Mouse (Mus musculus) large intestine, adult 2 months (tissue): ENCODE results near the gene Olfr66. TPM values are rescaled to one million over a fixed set of nuclear protein-coding genes. Genes with fewer than 3 reads are reported as not detected.

Experiments
- DNase-seq: peaks from one replicate; pipeline ENCODE4 v3.0.0-alpha.2; 2012; ENCODE audit warnings: low read depth, low spot score
- WGBS: fragments of 180-500 bp; shearing (Covaris S2); methylation state at CpG from one replicate; pipeline ENCODE4 v1.1.7; 2018; 5-methylcytosine and 5-hydroxymethylcytosine counted together
- polyA plus RNA-seq: library from polyadenylated mRNA; depleted of rRNA; stranded (reverse); fragments of >200 nt; gene quantifications from 2 replicates; pipeline ENCODE4 v1.2.3, GENCODE M21; 2012; rRNA removed

Gene Olfr66
- not detected in 2 replicates for polyA plus RNA-seq

DNA sequence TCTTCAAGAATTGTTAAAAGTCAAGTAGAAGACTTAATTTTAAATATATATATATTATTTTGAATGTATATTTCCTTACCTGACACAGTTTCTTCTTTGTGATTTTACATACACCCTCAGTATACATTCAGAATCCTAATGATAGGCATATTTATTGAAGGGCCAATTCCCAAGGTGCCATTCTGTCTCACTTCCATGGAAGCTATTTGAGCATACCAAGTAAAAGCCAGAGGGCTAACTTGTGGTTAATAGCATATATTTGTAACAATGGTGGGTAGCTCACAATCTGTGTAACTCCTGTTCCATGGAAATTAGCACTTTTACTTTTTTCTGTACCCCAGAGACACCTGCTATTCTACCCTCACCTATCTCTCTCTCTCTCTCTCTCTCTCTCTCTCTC, at the start of gene Olfr66:
Gene Olfr66, minus strand, starts transcription at position 101 of the 400 bp plus-strand sequence.
- DNase-seq, result no peak

GRCm38 (mm10) chr7:103934264-103934663, 48.2 kb upstream of the Olfr66 start, which contains the start of gene Olfr632:
Gene Olfr632, plus strand, starts transcription at chr7:103934347.
- WGBS, result 60% methylated on average over 2 of the region's 2 CpGs
- DNase-seq, result no peak

- no peak for DNase-seq
These were observed 42.5 kb upstream of the Olfr66 start, which contains the start of gene Olfr631 for GRCm38 (mm10) chr7:103928525-103928924. Gene Olfr631, plus strand, starts transcription at chr7:103928825.

DNA sequence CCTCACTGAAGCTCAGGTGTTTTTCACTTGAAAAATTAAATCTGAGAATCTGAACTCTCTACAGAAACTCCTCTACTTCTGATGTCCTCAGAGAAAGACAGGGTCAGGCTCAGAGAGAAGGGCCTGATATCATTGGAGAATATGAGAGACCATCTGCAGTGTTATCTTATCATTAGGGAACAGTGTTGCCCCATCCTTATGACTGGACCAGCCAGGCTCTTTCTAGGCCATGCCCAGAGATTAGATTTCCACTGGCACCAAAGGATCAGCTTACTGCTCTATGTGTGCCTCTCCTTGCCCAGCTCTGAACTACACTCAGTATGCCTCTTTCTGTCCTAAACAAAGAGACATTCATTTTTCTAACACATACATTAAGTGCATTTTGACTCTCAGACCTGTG, 29.3 kb upstream of the Olfr66 start:
- no peak for DNase-seq

- no peak for DNase-seq
- 56% methylated on average over 8 of the region's 8 CpGs for WGBS
These were observed 27.0 kb upstream of the Olfr66 start for GRCm38 (mm10) chr7:103912969-103913511.

DNA sequence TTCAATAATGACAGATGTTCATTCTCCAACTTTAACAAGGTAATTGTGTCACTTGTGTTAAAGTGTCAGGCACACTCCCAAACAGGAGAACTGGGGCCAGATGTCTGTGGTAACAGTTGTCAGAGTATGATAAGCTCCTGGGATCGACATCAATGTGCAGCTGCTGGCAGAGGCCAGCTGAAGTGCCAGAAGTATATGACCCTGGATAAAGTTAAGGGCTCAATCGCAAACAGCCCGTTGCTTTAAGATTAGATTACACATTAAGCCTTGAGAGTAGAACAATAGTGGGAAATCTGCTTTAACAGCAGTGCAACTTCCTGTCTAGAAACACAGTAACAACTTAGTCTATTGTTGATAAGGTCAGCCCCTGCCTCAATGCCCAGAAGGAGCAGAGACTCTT, 24.0 kb upstream of the Olfr66 start:
- peak; percentile 11 for DNase-seq
- WGBS, result 4% methylated on average over 3 of the region's 3 CpGs

DNA sequence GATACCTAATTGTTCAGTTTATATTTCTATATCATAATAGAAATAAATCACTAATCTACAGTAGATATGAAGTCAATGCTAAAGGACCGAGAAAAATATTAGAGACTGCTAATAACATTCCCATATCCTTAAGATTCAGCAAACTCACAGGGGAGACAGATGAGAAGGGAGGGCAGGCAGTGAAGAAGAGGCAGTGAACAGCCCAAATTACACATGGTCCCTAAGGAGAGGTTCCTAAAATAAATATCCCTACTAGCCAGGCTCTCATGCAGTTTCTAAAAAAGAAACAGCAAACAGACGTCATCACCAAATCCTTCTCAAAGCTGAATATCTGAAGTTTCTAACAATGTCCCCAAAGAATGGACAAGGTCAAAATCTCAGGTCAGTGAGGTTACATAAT, 17.1 kb upstream of the Olfr66 start, which contains the start of gene Olfr65:
Gene Olfr65, plus strand, starts transcription at position 301 of the 400 bp plus-strand sequence.
- no peak for DNase-seq
- WGBS, result 68% methylated on average over 2 of the region's 2 CpGs

GRCm38 (mm10) chr7:103894385-103894784, 8.3 kb upstream of the Olfr66 start, which contains the start of gene Olfr64:
Gene Olfr64, minus strand, starts transcription at chr7:103894485.
- 66% methylated on average over 1 of the region's 1 CpGs for WGBS
- DNase-seq, result no peak

- WGBS, result 78% methylated on average over 2 of the region's 2 CpGs
These were observed 9.0 kb downstream of the Olfr66 start for GRCm38 (mm10) chr7:103877093-103877492.

DNA sequence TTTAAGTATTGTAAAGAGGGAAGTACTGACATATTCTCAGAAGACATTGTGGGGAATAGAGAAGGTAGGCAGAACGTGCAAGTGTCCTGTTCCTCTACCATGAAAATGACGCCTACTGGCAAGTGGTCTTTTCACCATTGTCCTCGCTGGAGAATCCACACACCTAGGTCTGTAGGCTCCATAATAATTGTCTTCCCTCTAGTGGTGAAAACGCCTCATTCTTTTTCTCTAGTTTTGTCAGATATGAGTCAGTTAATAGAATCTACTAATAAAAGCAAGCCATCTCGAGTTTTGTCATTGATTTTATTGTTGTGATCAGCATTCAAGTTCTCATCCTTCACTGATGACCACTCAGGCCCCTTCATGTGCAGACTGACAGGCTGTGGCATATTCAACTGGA, 11.6 kb downstream of the Olfr66 start:
- DNase-seq, result no peak
- 28% methylated on average over 5 of the region's 5 CpGs for WGBS

More at GRCm38 (mm10) chr7:103877093-103877492, 9.0 kb downstream of the Olfr66 start:
- no peak for DNase-seq

GRCm38 (mm10) chr7:103873064-103873463, 13.0 kb downstream of the Olfr66 start:
- 0% methylated on average over 1 of the region's 1 CpGs for WGBS
- no peak for DNase-seq

- no peak for DNase-seq
These were observed 15.4 kb downstream of the Olfr66 start for GRCm38 (mm10) chr7:103870667-103871066.

- no peak for DNase-seq
These were observed 20.3 kb downstream of the Olfr66 start for GRCm38 (mm10) chr7:103865716-103866115.

DNA sequence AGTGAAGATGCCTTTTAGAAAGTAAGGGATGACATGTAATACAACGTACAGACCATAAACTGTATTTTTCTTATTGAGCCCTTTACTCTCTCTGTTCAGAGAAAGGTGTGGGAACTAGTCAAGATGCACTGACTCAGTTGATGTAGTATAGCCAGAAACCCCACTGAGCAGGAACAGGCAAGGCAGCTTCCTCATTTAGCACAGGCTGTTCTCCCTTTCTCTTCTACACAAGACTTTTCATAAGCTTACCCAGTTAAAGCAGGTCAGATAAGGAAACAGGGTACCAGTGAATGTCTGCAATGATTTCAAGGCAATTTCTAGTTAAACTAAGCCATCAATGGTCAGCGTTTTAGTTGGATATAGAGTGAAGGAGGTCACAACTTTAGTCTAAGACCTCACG, 24.5 kb downstream of the Olfr66 start:
- DNase-seq, result no peak
- WGBS, result 72% methylated on average over 3 of the region's 3 CpGs

DNA sequence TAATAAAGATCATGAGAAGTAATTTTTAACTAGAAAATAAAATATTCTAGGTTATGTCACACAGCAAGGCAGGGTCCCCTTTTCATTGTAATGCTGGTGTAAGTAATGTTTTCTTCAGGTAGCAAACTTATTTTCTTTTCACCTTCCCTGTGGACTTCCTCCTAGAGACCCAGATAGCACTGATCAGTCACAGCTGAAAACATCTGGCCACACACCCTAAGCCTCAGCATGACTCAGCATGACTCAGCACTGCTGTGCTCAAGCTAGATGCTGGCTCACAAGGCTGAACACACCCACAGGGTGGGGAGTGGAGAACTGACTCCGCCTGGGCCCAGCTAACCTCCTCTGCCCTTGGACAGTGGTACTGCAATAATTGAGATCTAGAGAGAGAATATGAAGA, 25.2 kb downstream of the Olfr66 start:
- DNase-seq, result no peak
- WGBS, result 19% methylated on average over 1 of the region's 1 CpGs

GRCm38 (mm10) chr7:103859076-103859475, 27.0 kb downstream of the Olfr66 start:
- DNase-seq, result no peak
- 40% methylated on average over 2 of the region's 2 CpGs for WGBS

DNA sequence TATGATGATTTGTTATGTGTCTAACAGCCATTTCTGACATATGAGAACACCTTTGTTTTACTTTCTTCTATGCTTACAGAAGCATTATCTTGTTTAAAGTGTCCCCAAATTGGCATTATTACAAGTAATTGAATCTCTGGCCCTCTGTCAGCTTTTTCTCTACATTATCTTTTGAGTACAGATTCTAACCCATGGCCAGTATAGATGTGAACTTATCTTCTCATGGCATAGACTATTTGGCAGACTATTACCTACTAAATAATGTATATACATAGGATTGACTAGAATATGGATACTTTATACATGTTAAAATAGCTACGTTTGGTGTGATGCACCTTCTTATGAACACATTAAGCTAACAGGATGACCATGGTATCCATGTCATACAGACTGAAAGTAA, 31.4 kb downstream of the Olfr66 start:
- no peak for DNase-seq
- 63% methylated on average over 1 of the region's 1 CpGs for WGBS

DNA sequence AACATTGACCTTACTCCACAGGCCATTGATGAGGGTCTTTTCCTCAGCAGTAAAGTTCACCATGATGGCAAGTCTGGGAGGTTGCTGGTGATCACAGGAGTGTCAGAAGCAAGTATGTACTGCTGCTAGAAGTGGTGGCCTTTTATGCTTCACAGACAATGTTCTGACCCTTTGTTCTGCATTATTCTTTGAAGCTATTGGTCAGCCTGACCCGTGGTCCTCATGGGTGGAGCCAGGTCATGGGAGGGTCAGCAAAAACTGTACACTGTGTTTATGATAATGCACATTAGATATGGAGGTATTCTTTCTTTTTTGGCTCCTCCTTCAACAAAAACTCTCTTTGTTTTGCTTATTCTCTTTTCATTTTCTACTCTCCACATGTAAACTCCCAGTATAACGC, 33.0 kb downstream of the Olfr66 start, which contains the start of gene Hbb-y:
Gene Hbb-y, minus strand, starts transcription at position 127 of the 400 bp plus-strand sequence.
- no peak for DNase-seq
- 48% methylated on average over 2 of the region's 2 CpGs for WGBS

DNA sequence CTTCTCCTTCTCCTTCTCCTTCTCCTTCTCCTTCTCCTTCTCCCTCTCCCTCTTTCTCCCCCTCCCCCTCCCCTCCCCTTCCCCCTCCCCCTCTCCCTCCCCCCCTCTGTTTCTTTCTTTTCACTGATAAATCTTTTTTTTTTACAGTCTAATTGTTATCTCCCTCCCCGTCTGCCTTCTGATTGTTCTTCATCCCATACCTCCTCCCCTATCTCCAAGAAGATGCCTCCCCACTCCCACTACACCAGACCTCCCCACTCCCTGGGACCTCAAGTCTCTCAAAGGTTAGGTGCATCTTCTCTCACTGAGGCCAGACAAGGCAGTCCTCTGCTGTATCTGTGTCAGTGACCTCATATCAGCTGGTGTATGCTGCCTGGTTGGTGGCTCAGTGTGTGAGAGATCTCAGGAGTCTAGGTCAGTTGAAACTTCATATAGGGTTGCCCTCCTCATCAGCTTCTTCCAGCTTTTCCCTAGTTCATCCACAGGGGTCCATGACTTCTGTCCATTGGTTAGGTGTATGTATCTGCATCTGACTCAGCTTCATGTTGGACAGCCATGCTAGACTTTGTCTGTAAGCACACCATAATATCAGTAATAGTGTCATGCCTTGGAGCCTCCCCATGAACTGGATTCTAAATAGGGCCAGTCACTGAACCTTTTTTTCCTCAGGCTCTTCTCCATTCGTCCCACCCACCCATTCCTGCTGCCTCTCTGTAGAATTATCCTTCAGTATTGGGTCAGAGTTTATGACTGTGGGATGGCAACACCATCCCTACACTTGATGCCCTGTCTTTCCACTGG, 41.3 kb downstream of the Olfr66 start:
- 47% methylated on average over 2 of the region's 2 CpGs for WGBS
- DNase-seq, result no peak

DNA sequence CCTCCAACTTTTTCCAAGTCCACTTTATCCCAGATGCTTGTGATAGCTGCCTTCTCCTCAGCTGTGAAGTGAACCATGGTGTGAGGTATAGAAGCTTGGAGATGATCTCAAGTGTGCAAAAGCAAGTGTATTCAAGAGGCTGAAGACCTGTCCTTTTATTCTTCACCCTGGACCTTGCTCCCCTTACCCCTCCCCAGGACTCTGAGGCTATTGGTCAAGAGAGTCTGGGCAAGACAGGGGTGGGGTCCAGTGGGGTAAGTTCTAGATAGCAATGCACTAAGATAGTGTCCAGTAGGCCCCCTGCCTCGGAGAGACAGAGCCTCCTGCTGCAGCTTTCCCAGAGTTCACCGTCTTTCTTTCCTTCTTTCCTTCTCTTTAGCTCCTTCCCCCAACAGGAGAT, 43.0 kb downstream of the Olfr66 start, which contains the start of gene Hbb-bh1:
Gene Hbb-bh1, minus strand, starts transcription at position 131 of the 400 bp plus-strand sequence.
- DNase-seq, result no peak
- 75% methylated on average over 2 of the region's 2 CpGs for WGBS

DNA sequence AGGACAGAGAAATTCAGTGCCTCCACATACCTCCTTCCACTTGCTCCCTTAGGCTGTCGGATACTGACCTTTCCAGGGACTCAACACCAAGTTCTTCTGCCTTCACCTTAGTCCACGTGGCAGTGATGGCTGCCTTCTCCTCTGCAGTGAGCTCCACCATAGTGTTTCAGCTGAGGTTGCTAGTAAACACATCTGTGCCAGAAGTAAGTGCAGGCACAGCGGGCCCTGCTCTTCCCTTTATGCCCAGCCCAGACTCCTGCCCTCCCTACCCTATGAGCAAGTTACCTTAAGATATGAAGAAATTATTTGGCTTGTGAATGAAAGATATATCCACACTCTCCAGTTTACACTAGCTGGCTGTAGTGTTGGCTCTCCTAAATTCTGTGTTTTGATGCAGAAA, 45.8 kb downstream of the Olfr66 start, which contains the start of gene Hbb-bh2:
Gene Hbb-bh2, minus strand, starts transcription at position 253 of the 400 bp plus-strand sequence.
- 58% methylated on average over 3 of the region's 3 CpGs for WGBS
- DNase-seq, result no peak
